Mouse (Mus musculus): Measurements from ENCODE around the gene Slc24a4. TPM values are rescaled to one million over a fixed set of nuclear protein-coding genes. Genes with fewer than 3 reads are reported as not detected.

Slc24a4 gene
- total and polyA plus RNA-seq, 3 experiments: 0.23 to 0.69 (median 0.34) TPM

DNA sequence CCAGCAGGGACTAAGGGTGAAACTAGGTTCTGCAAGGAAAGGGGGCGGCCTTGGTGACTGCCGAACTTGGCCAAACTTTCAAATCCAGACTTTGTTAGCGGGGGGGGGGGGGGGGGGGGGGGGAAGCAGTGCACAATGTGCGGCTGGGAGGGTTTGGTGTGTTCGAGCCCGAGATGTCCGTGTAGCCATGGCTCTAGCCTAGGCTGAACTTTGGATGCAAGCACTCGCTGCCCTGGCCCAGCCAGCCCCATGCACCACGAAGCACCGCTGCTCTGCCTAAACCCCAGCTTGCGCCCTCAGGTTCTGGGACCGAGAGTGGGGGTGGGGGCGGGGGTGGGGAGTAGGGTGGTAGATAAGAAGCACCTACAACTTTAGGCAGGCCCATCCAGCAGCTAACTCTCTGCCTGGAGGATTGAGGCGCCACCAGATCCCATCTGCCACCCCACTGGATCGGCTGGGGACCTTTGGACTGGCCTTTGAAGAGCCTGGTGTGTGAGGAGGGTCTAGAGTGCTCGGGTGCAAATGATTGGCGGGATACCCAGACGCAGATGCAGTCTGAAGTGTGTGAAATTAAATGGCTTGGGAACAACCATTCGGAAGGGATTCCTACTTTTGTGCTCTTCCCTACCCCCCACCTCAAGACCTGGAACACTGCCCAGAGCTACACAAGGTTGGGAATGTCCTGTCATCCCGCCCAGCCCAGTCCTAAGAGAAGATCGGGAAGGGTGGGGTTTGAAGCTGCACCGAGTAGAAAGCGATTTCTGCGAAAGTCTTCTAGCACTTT, 155.1 kb downstream of the Slc24a4 start:
- no peak for TF ChIP-seq IRF4 (IDR thresholded peaks at IDR 0.05; ENCODE audit: low read depth, low read length)
- no peak for TF ChIP-seq CTCF (conservative IDR thresholded peaks at IDR 0.05 in 1 of 2, IDR thresholded peaks at IDR 0.05 in 1 of 2; ENCODE audit: low read depth in 2 of 2, low read length in 2 of 2)
- no peak for TF ChIP-seq CHD1 (IDR thresholded peaks at IDR 0.05; ENCODE audit: low read depth, low read length)
- no peak for TF ChIP-seq GABPA (IDR thresholded peaks at IDR 0.05; ENCODE audit: insufficient replicate concordance, low read depth, low read length)
- no peak for TF ChIP-seq MAZ (IDR thresholded peaks at IDR 0.05; ENCODE audit: low read depth, low read length)
- TF ChIP-seq TBP (conservative IDR thresholded peaks at IDR 0.05; ENCODE audit: low read depth, low read length): no peak
- TF ChIP-seq USF1 (IDR thresholded peaks at IDR 0.05; ENCODE audit: low read depth, low read length): no peak
- TF ChIP-seq RAD21 (IDR thresholded peaks at IDR 0.05; ENCODE audit: low read depth, low read length): no peak
- no peak for TF ChIP-seq ZMIZ1 (IDR thresholded peaks at IDR 0.05; ENCODE audit: low read depth, low read length)
- TF ChIP-seq SIN3A (IDR thresholded peaks at IDR 0.05; ENCODE audit: low read length): no peak
- TF ChIP-seq CHD2 (IDR thresholded peaks at IDR 0.05; ENCODE audit: low read length): no peak
- Histone ChIP-seq H3K36me3 (replicated peaks in 1 of 2; ENCODE audit: control insufficient read depth in 1 of 2, insufficient read depth in 1 of 2, low read length in 1 of 2) (no peaks in the 10 kb centered on the region), H3K9ac (ENCODE audit: insufficient read depth, low read depth) (peak overlapping the region; percentile 76), H3K4me2 (ENCODE audit: insufficient read depth, low read depth, poor library complexity, severe bottlenecking) (peak overlapping the region; percentile 77), H3K27ac (ENCODE audit: insufficient read depth, low read depth) (peak overlapping the region; percentile 2; the same call in 1 of the 2 replicates), H3K79me2 (replicated peaks; ENCODE audit: control insufficient read depth, extremely low read depth, insufficient read depth, poor library complexity, severe bottlenecking) (0 out of 2 replicates have a peak, but pooled peaks cover 5% of the 10 kb centered on the region), H3K27me3 (replicated peaks) (peaks cover 17% of the 10 kb centered on the region), H3K4me3 (replicated peaks in 1 of 3; ENCODE audit: low read depth in 2 of 3, low read length in 2 of 3, poor library complexity in 1 of 3) (peak overlapping the region; percentile 50 to 82 (median 67)), H3K9me3 (replicated peaks; ENCODE audit: low read length) (peaks cover 9% of the 10 kb centered on the region), H3K4me1 (ENCODE audit: control insufficient read depth in 1 of 2, insufficient read depth in 2 of 2) (peaks cover 5 to 32% of the 10 kb centered on the region in 2 experiments; a peak in 3 of 4 replicates)
- DNase-seq (ENCODE audit: extremely low read depth): no peak
- in situ Hi-C loops (cut with MboI; ENCODE audit: low pct_ligation_motif_present, low pct_unique_long_range_greater_than_20kb, low sequenced_read_pairs): loop anchor here (5.0 kb wide), 1 partner anchor 99 kb away; no protein-coding TSS in a partner anchor
- dilution Hi-C loops (cut with MboI; ENCODE audit: extremely low pct_ligation_motif_present, extremely low pct_unique_long_range_greater_than_20kb, low sequenced_read_pairs): no loop called here

DNA sequence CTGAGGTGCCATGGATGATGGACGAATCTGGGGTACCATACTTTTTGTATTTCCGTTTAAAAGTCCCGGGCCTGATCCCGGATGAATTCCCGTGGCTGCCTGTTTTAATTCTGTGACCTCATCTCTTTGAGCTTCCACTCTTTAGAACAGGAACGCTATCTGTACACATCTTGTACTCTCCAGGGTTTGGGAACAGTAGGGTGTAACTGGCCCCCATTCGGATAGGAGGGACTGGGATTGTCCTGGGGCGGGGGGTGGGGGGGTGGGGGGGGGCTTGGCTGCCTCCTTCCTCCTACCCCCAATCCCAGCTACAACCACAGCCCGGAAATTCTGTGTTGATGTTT, 155.7 kb downstream of the Slc24a4 start:
- Histone ChIP-seq H3K4me2 (ENCODE audit: insufficient read depth, low read depth, poor library complexity, severe bottlenecking) (peak overlapping the region; percentile 77; the same call in 1 of the 2 replicates), H3K27me3 (replicated peaks) (peaks cover 17% of the 10 kb centered on the region), H3K79me2 (replicated peaks; ENCODE audit: control insufficient read depth, extremely low read depth, insufficient read depth, poor library complexity, severe bottlenecking) (0 out of 2 replicates have a peak, but pooled peaks cover 5% of the 10 kb centered on the region), H3K4me3 (replicated peaks in 1 of 3; ENCODE audit: low read depth in 2 of 3, low read length in 2 of 3, poor library complexity in 1 of 3) (no peak overlapping the region), H3K9me3 (replicated peaks; ENCODE audit: low read length) (peaks cover 7% of the 10 kb centered on the region), H3K27ac (ENCODE audit: insufficient read depth, low read depth) (no peak overlapping the region), H3K36me3 (replicated peaks in 1 of 2; ENCODE audit: control insufficient read depth in 1 of 2, insufficient read depth in 1 of 2, low read length in 1 of 2) (peaks cover 0 to under 1% of the 10 kb centered on the region in 2 experiments), H3K4me1 (ENCODE audit: control insufficient read depth in 1 of 2, insufficient read depth in 2 of 2) (peaks cover 5 to 32% of the 10 kb centered on the region in 2 experiments; a peak in 3 of 4 replicates), H3K9ac (ENCODE audit: insufficient read depth, low read depth) (no peak overlapping the region)
- in situ Hi-C loops (cut with MboI; ENCODE audit: low pct_ligation_motif_present, low pct_unique_long_range_greater_than_20kb, low sequenced_read_pairs): loop anchor here (5.0 kb wide), 1 partner anchor 98 kb away; no protein-coding TSS in a partner anchor
- dilution Hi-C loops (cut with MboI; ENCODE audit: extremely low pct_ligation_motif_present, extremely low pct_unique_long_range_greater_than_20kb, low sequenced_read_pairs): no loop called here
- TF ChIP-seq TBP (conservative IDR thresholded peaks at IDR 0.05; ENCODE audit: low read depth, low read length) (no peak), MAX (IDR thresholded peaks at IDR 0.05; ENCODE audit: low read length) (no peak), MAZ (IDR thresholded peaks at IDR 0.05; ENCODE audit: low read depth, low read length) (no peak), CHD2 (IDR thresholded peaks at IDR 0.05; ENCODE audit: low read length) (no peak)
- DNase-seq (ENCODE audit: extremely low read depth): no peak
